Mouse (Mus musculus) cerebellum, adult 2 months (tissue): ENCODE measurements around the gene Cd2bp2. TPM values are rescaled to one million over a fixed set of nuclear protein-coding genes. Genes with fewer than 3 reads are reported as not detected.

Experiments used
- DNase-seq, 2 experiments: peaks; one replicate each; pipeline ENCODE4 v3.0.0; 2021
- H3K27ac ChIP-seq: fragments of 200-500 bp; 2 replicates; pipeline ENCODE4 v1.5.1; 2012; ENCODE audit warnings: low read length, control low read depth, inconsistent platforms; ENCODE audit not compliant: insufficient read depth
- H3K27me3 ChIP-seq: fragments of 200-500 bp; 2 replicates; pipeline ENCODE4 v1.6.1; 2012; ENCODE audit warnings: inconsistent platforms, mild to moderate bottlenecking, low read length, moderate library complexity; ENCODE audit not compliant: control insufficient read depth, insufficient read depth
- H3K4me1 ChIP-seq: fragments of 200-500 bp; 2 replicates; pipeline ENCODE4 v1.6.1; 2011; ENCODE audit warnings: low read length; ENCODE audit not compliant: control insufficient read depth, insufficient read depth
- H3K4me3 ChIP-seq: fragments of 200-500 bp; replicated peaks from 2 replicates; pipeline ENCODE3; 2011; ENCODE audit warnings: mild to moderate bottlenecking, low read depth, low read length, control low read depth; ENCODE audit not compliant: insufficient read depth
- CTCF ChIP-seq: fragments of 200-500 bp; IDR thresholded peaks from 2 replicates; pipeline ENCODE4 v1.5.1; 2011; ENCODE audit warnings: low read depth, mild to moderate bottlenecking, control low read depth, low read length, moderate library complexity, borderline replicate concordance; ENCODE audit not compliant: insufficient read depth
- POLR2A ChIP-seq: fragments of 200-500 bp; IDR thresholded peaks from 2 replicates; pipeline ENCODE4 v1.6.1; 2011; ENCODE audit warnings: low read length, control low read depth, borderline replicate concordance; ENCODE audit not compliant: insufficient read depth
- WGBS: fragments of 180-500 bp; shearing (Covaris S2); methylation state at CpG from one replicate; pipeline ENCODE4 v1.1.7; 2018; 5-methylcytosine and 5-hydroxymethylcytosine counted together
- polyA plus RNA-seq: library from polyadenylated mRNA; depleted of rRNA; stranded (reverse); fragments of >200 nt; gene quantifications from 2 replicates; pipeline ENCODE4 v1.2.3, GENCODE M21; 2012

Cd2bp2 gene
- polyA plus RNA-seq, 1 experiment: 103 TPM

- no peak for DNase-seq
- H3K27ac ChIP-seq: peak overlapping the region; percentile 71; the same call in 1 of the 2 replicates
- no peak for TF ChIP-seq POLR2A
- H3K27me3 ChIP-seq: no peaks in the 10 kb centered on the region
- H3K4me3 ChIP-seq: peak overlapping the region; percentile 3
- 72% methylated on average over 5 of the region's 5 CpGs for WGBS
- H3K4me1 ChIP-seq: peaks cover 6% of the 10 kb centered on the region; the same call in 1 of the 2 replicates
Measured at GRCm38 (mm10) chr7:127209851-127210250, 14.0 kb upstream of the Cd2bp2 start.

GRCm38 (mm10) chr7:127208553-127209438 is 12.9 kb upstream of the Cd2bp2 start, which contains the start of gene Mylpf:
Gene Mylpf, plus strand, starts transcription at chr7:127208890.
- under 1% methylated on average over 44 of the region's 44 CpGs for WGBS
- H3K27ac ChIP-seq: peak within 1 kb of the TSS; percentile 70; the same call in 1 of the 2 replicates
- TF ChIP-seq CTCF: peak; percentile 31; the same call in 1 of the 2 replicates
- TF ChIP-seq POLR2A: peak; percentile 79
- H3K4me3 ChIP-seq: peak within 1 kb of the TSS; percentile 75
- peaks cover 6% of the 10 kb centered on the region; the same call in 1 of the 2 replicates for H3K4me1 ChIP-seq
- H3K27me3 ChIP-seq: no peaks in the 10 kb centered on the region
- DNase-seq: peak; percentile 88 to 99

GRCm38 (mm10) chr7:127208295-127208552 is 12.4 kb upstream of the Cd2bp2 start, which contains the start of gene Tbc1d10b:
Gene Tbc1d10b, minus strand, starts transcription at chr7:127208468.
- no peaks in the 10 kb centered on the region for H3K27me3 ChIP-seq
- DNase-seq: peak in 1 of 2 experiments; percentile 64
- peak within 1 kb of the TSS; percentile 70; the same call in 1 of the 2 replicates for H3K27ac ChIP-seq
- TF ChIP-seq CTCF: no peak
- TF ChIP-seq POLR2A: no peak
- under 1% methylated on average over 35 of the region's 44 CpGs for WGBS
- H3K4me1 ChIP-seq: peaks cover 8% of the 10 kb centered on the region; the same call in 1 of the 2 replicates
- H3K4me3 ChIP-seq: peak within 1 kb of the TSS; percentile 75

- WGBS: under 1% methylated on average over 53 of the region's 53 CpGs
Measured at GRCm38 (mm10) chr7:127207374-127208294, 11.8 kb upstream of the Cd2bp2 start.

GRCm38 (mm10) chr7:127206606-127207005 is 10.8 kb upstream of the Cd2bp2 start:
- Histone ChIP-seq H3K27ac (no peak overlapping the region), H3K4me3 (peak overlapping the region; percentile 75), H3K27me3 (no peaks in the 10 kb centered on the region), H3K4me1 (peaks cover 8% of the 10 kb centered on the region; the same call in 1 of the 2 replicates)
- DNase-seq: no peak
- 15% methylated on average over 2 of the region's 2 CpGs for WGBS
- no peak for TF ChIP-seq POLR2A
- TF ChIP-seq CTCF: no peak

More at GRCm38 (mm10) chr7:127207374-127208294, 11.8 kb upstream of the Cd2bp2 start:
- peak in 1 of 2 experiments; percentile 56 for DNase-seq
- 0 out of 2 replicates have a peak overlapping the region, but pooled peaks have one; percentile 6 for H3K27ac ChIP-seq
- TF ChIP-seq CTCF (no peak), POLR2A (no peak)
- H3K4me3 ChIP-seq: peak overlapping the region; percentile 75
- no peaks in the 10 kb centered on the region for H3K27me3 ChIP-seq
- H3K4me1 ChIP-seq: peaks cover 8% of the 10 kb centered on the region; the same call in 1 of the 2 replicates

- Histone ChIP-seq H3K27me3 (no peaks in the 10 kb centered on the region), H3K4me1 (peaks cover 14% of the 10 kb centered on the region), H3K4me3 (peak overlapping the region; percentile 82), H3K27ac (peak overlapping the region; percentile 53; the same call in 1 of the 2 replicates)
- WGBS: 48% methylated on average over 11 of the region's 11 CpGs
- peak in 1 of 2 experiments; percentile 27 for DNase-seq
- no peak for TF ChIP-seq CTCF
- TF ChIP-seq POLR2A: no peak
Measured at GRCm38 (mm10) chr7:127196484-127196883, 634 bp upstream of the Cd2bp2 start.

- DNase-seq: peak in 1 of 2 experiments; percentile 23
- 80% methylated on average over 7 of the region's 7 CpGs for WGBS
- Histone ChIP-seq H3K4me1 (peaks cover 14% of the 10 kb centered on the region), H3K27ac (no peak overlapping the region), H3K4me3 (peak overlapping the region; percentile 83), H3K27me3 (no peaks in the 10 kb centered on the region)
- TF ChIP-seq POLR2A (no peak), CTCF (no peak)
Measured at GRCm38 (mm10) chr7:127194633-127195029, 1.2 kb downstream of the Cd2bp2 start.
